Mouse (Mus musculus): ENCODE measurements around the gene Mfsd6l.

- no peak for TF ChIP-seq HCFC1 (IDR thresholded peaks at IDR 0.05; ENCODE audit: borderline replicate concordance, insufficient read depth, low read length)
- no peak for TF ChIP-seq ZNF384 (IDR thresholded peaks at IDR 0.05; ENCODE audit: low read depth, low read length)
- no peak for TF ChIP-seq MAFK (IDR thresholded peaks at IDR 0.05; ENCODE audit: insufficient read depth, low read depth, low read length)
These were observed 46.8 kb upstream of the Mfsd6l start for GRCm38 (mm10) chr11:68509194-68509593.
